Mouse (Mus musculus) brain, embryonic 14.5 days (tissue): ENCODE data around the gene Rest.

Experiments used
- CTCF ChIP-seq: fragments of 200-500 bp; IDR thresholded peaks from 2 replicates; pipeline ENCODE4 v1.5.1; 2012; ENCODE audit warnings: inconsistent platforms, mild to moderate bottlenecking, moderate library complexity, borderline replicate concordance; ENCODE audit not compliant: insufficient read depth, insufficient read length; ENCODE audit errors: extremely low read depth
- POLR2A ChIP-seq: fragments of 200-500 bp; IDR thresholded peaks from 2 replicates; pipeline ENCODE4 v1.6.1; 2012; ENCODE audit warnings: mild to moderate bottlenecking, inconsistent platforms, borderline replicate concordance; ENCODE audit not compliant: poor library complexity, insufficient read depth, insufficient read length, severe bottlenecking; ENCODE audit errors: extremely low read depth

GRCm38 (mm10) chr5:77309051-77309906, 44.0 kb downstream of the Rest start:
- TF ChIP-seq CTCF (no peak), POLR2A (no peak)
